Mouse (Mus musculus) liver, embryonic 14.5 days (tissue): ENCODE measurements around the gene Fn3k. TPM values are rescaled to one million over a fixed set of nuclear protein-coding genes. Genes with fewer than 3 reads are reported as not detected.

ENCODE experiments used
- ATAC-seq: fragments of 200-750 bp; cut with Nextera tagmentation; 2 replicates; pipeline ENCODE4 v1.8.0; 2017; ENCODE audit warnings: moderate number of reproducible peaks, mild to moderate bottlenecking, moderate library complexity; ENCODE audit not compliant: insufficient read depth
- DNase-seq, 3 experiments: peaks; one replicate each; pipeline ENCODE4 v3.0.0-alpha.2; 2012 to 2013; ENCODE audit warnings: low read depth in 3 of 3, low spot score in 3 of 3
- H3K27ac ChIP-seq: fragments of 300-500 bp; sonication (generic); 2 replicates; pipeline ENCODE4 v1.5.1; 2014; ENCODE audit warnings: moderate library complexity, mild to moderate bottlenecking, control low read depth, inconsistent platforms
- H3K27me3 ChIP-seq: fragments of 300-500 bp; sonication (generic); 2 replicates; pipeline ENCODE4 v1.6.1; 2014; ENCODE audit warnings: mild to moderate bottlenecking, low read length, moderate library complexity; ENCODE audit not compliant: control insufficient read depth, insufficient read depth
- H3K36me3 ChIP-seq: fragments of 300-500 bp; sonication (generic); replicated peaks from 2 replicates; pipeline ENCODE4 v1.6.1; 2014; ENCODE audit warnings: low read depth; ENCODE audit not compliant: control insufficient read depth, insufficient read depth
- H3K4me1 ChIP-seq, 2 experiments: fragments of 200-500 bp in 1 of 2; fragments of 300-500 bp in 1 of 2; sonication (generic) in 1 of 2; replicated peaks; 2 replicates each; pipeline ENCODE4 v1.6.1; 2012 to 2014; ENCODE audit warnings: antibody characterized with exemption in 1 of 2, inconsistent platforms in 1 of 2, low read length in 1 of 2; ENCODE audit not compliant: control insufficient read depth in 2 of 2, insufficient read depth in 2 of 2
- H3K4me2 ChIP-seq: fragments of 300-500 bp; sonication (generic); 2 replicates; pipeline ENCODE4 v1.6.1; 2014; ENCODE audit warnings: low read depth, mild to moderate bottlenecking, control low read depth, moderate library complexity
- H3K4me3 ChIP-seq, 2 experiments: fragments of 200-500 bp in 1 of 2; fragments of 300-500 bp in 1 of 2; sonication (generic) in 1 of 2; 2 replicates each; pipeline ENCODE4 v1.5.1; 2012 to 2014; ENCODE audit warnings: low read depth in 2 of 2, low read length in 2 of 2, mild to moderate bottlenecking in 2 of 2, control low read depth in 1 of 2, inconsistent platforms in 1 of 2, moderate library complexity in 1 of 2; ENCODE audit not compliant: insufficient read depth in 1 of 2
- H3K9ac ChIP-seq: fragments of 300-500 bp; sonication (generic); replicated peaks from 2 replicates; pipeline ENCODE4 v1.6.1; 2014; ENCODE audit warnings: mild to moderate bottlenecking, control low read depth, moderate library complexity
- H3K9me3 ChIP-seq: fragments of 300-500 bp; sonication (generic); 2 replicates; pipeline ENCODE4 v1.6.1; 2016; ENCODE audit warnings: low read length, mixed read lengths; ENCODE audit not compliant: control insufficient read depth
- CTCF ChIP-seq: IDR thresholded peaks from 2 replicates; pipeline ENCODE4 v1.5.1; 2016; ENCODE audit warnings: antibody characterized with exemption, low read depth, control low read depth
- EP300 ChIP-seq: IDR thresholded peaks from 2 replicates; pipeline ENCODE4 v1.6.1; 2016; ENCODE audit warnings: antibody characterized with exemption, low read depth
- WGBS: fragments of 180-500 bp; shearing (Covaris S2); extraction: QIAGEN DNeasy Blood & Tissue Kit; methylation state at CpG from one replicate; pipeline ENCODE4 v1.1.7; 2014; ENCODE audit not compliant: insufficient replicate concordance; 5-methylcytosine and 5-hydroxymethylcytosine counted together
- polyA plus RNA-seq, 2 experiments: library from polyadenylated mRNA; depleted of rRNA in 1 of 2; stranded (reverse) in 1 of 2; unstranded in 1 of 2; fragments of >200 nt; fragmentation: Nextera tagmentation in 1 of 2; extraction: Ambion mirVana in 1 of 2; gene quantifications; 2 replicates each; pipeline versions ENCODE4 v1.2.1 to v1.2.3; 2012 to 2014

Fn3k gene
- polyA plus RNA-seq (2012; rRNA removed) (34.9 and 39.9 TPM in 2 replicates), polyA plus RNA-seq (2014; fragmentation: Nextera tagmentation; extraction: Ambion mirVana) (49.9 and 51.4 TPM in 2 replicates)

DNA sequence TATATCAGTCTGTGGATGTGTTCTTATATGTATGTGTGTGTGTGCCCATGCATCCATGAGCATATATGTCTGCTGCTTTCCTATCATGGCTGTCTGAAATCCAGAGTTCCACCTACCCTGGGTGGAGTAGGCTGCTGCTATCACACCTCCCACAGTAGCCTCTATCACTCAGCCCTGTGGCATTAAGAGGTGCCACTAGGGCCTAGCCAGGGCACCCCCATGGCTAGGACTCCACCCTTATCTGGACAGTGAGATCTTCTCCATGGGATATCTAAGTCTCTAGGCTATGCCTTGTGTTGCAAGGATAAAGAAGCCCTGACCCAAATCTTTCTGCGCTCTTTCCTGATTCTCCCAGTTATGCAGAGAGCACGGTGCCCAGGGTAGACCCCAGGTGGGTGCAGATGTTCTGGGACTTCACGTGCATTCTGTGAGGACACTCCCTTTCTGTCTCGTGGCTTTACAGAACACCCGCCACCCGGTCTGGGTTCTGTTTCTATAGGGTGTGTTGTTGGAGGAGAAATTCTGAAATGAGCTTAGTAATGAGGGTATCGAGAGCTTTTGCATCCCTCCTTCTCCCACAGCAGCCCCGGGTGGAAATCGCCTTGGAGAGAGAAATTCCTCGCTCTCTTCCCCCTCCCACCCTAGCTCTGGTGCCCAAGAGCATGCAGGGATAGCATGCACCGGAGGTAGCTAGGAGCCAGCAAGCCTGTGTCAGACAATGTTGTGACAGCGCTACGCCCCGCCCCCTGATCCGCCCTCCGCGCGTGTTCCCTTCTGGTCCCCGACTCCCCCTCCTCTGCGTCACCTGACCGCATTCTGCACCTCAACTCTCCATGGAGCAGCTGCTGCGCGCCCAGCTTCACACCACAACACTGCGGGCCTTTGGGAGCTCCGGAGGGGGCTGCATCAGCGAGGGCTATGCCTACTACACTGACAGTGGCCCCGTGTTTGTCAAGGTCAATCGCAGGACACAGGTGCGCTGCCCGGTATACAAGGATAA lies at the start of gene Fn3k:
Gene Fn3k, plus strand, starts transcription at position 758 of the 1,000 bp plus-strand sequence.
- ATAC-seq (peak; percentile 88), DNase-seq (peak; percentile 86 to 90 (median 88))
- Histone ChIP-seq H3K9me3 (no peaks in the 10 kb centered on the region), H3K36me3 (peaks cover 41% of the 10 kb centered on the region), H3K4me3 (peak within 1 kb of the TSS; percentile 65 to 93), H3K27ac (peak within 1 kb of the TSS; percentile 100), H3K4me2 (peak within 1 kb of the TSS; percentile 99), H3K27me3 (no peaks in the 10 kb centered on the region), H3K4me1 (peaks cover 47 to 54% of the 10 kb centered on the region in 2 experiments), H3K9ac (peak within 1 kb of the TSS; percentile 84)
- TF ChIP-seq EP300, result peak; percentile 92
- peak; percentile 64 for TF ChIP-seq CTCF
- 3% methylated on average over 30 of the region's 30 CpGs for WGBS

GRCm38 (mm10) chr11:121387750-121388553 lies 46.8 kb upstream of the Fn3k start, which contains the start of gene Rab40b:
Gene Rab40b (minus strand): TSS chr11:121388251.
- H3K36me3 ChIP-seq, result no peaks in the 10 kb centered on the region
- H3K27me3 ChIP-seq, result no peaks in the 10 kb centered on the region; the same call in 1 of the 2 replicates
- H3K27ac ChIP-seq, result no peak within 1 kb of the TSS
- 1% methylated on average over 61 of the region's 61 CpGs for WGBS
- peak within 1 kb of the TSS; percentile 58 for H3K9ac ChIP-seq
- peak; percentile 5; the same call in 1 of the 2 replicates for TF ChIP-seq CTCF
- no peak for TF ChIP-seq EP300
- ATAC-seq (peak; percentile 99), DNase-seq (peak; percentile 74 to 94 (median 81))
- peak within 1 kb of the TSS; percentile 91 for H3K4me2 ChIP-seq
- peak within 1 kb of the TSS; percentile 37 to 66 for H3K4me3 ChIP-seq
- H3K4me1 ChIP-seq, result peaks cover 2 to 6% of the 10 kb centered on the region in 2 experiments; a peak in 1 of 4 replicates
- no peaks in the 10 kb centered on the region for H3K9me3 ChIP-seq

DNA sequence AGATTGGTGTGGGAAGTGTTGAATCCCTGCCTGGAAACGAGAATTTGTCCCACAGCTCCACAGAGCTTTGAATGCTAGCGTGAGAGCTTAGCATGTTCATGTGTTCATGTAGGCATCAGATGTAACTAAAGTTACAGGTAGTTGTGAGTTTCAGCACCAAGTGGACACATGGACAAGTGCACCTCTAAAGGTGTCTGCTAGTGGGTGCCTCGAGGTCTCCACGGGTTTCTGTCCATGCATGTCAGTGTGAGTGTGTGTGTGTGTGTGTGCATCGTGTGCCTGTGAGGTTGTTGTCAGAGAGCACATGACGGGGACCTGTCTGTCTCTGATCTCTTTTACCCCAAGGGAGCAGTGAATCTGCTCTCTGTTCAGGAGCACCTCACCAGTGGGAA lies 46.2 kb upstream of the Fn3k start:
- Histone ChIP-seq H3K27me3 (no peaks in the 10 kb centered on the region; the same call in 1 of the 2 replicates), H3K4me3 (peak overlapping the region in 1 of 2 experiments; percentile 66; a peak in 2 of 4 replicates), H3K4me2 (peak overlapping the region; percentile 91), H3K4me1 (peaks cover 2 to 6% of the 10 kb centered on the region in 2 experiments; a peak in 1 of 4 replicates), H3K9ac (no peak overlapping the region), H3K36me3 (no peaks in the 10 kb centered on the region), H3K27ac (no peak overlapping the region), H3K9me3 (no peaks in the 10 kb centered on the region)
- ATAC-seq, result no peak
- WGBS, result 17% methylated on average over 6 of the region's 6 CpGs
- DNase-seq, result no peak
- no peak for TF ChIP-seq EP300
- TF ChIP-seq CTCF, result 0 out of 2 replicates have a peak, but pooled peaks have one; percentile 6

GRCm38 (mm10) chr11:121390793-121391192 lies 43.9 kb upstream of the Fn3k start:
- DNase-seq (no peak), ATAC-seq (no peak)
- Histone ChIP-seq H3K4me2 (no peak overlapping the region), H3K9me3 (no peaks in the 10 kb centered on the region), H3K4me1 (peaks cover 2 to 6% of the 10 kb centered on the region in 2 experiments; a peak in 1 of 4 replicates), H3K27me3 (no peaks in the 10 kb centered on the region), H3K27ac (no peak overlapping the region), H3K9ac (no peak overlapping the region), H3K36me3 (no peaks in the 10 kb centered on the region), H3K4me3 (no peak overlapping the region)
- TF ChIP-seq EP300 (no peak), CTCF (no peak)
- 22% methylated on average over 3 of the region's 3 CpGs for WGBS
